ENCODE assay signal across 9 mouse cellular contexts in genomic region chr17:47748791-47749553, GRCm38 (mm10). TPM values are rescaled to one million over a fixed set of nuclear protein-coding genes. Genes with fewer than 3 reads are reported as not detected.
A peak's percentile ranks its signal among the peaks of the same experiment; 100 is the strongest.
DNase-seq lines count a peak whose midpoint lies in the region; ATAC-seq and TF ChIP-seq lines count a peak whose summit lies in the region.
"Had no signal": no experiment of that assay in that cellular context is flagged by ENCODE, and none has a peak within 500 bp of the region (broad histone marks: within the 10 kb centered on the region; RNA-seq: fewer than 3 reads in every experiment).

No protein-coding gene starts in this region.

- H3K36me3 ChIP-seq in limb, embryonic 13.5 days: no peaks in the 10 kb centered on the region
- H3K36me3 ChIP-seq in limb, embryonic 10.5 days: no peaks in the 10 kb centered on the region
- H3K36me3 ChIP-seq in intestine, postnatal 0 days (ENCODE audit: control insufficient read depth, insufficient read depth): no peaks in the 10 kb centered on the region; the same call in 1 of the 2 replicates
- H3K36me3 ChIP-seq in midbrain, embryonic 16.5 days (ENCODE audit: control insufficient read depth, insufficient read depth, low read length): no peaks in the 10 kb centered on the region

- H3K4me1 ChIP-seq in limb, embryonic 13.5 days: peaks cover 9% of the 10 kb centered on the region
- 0 out of 2 replicates have a peak, but pooled peaks cover 3% of the 10 kb centered on the region for H3K4me1 ChIP-seq in limb, embryonic 10.5 days
- H3K4me1 ChIP-seq in intestine, postnatal 0 days (replicated peaks; ENCODE audit: control insufficient read depth, insufficient read depth, low read length): peaks cover 7% of the 10 kb centered on the region; the same call in 1 of the 2 replicates
- no peaks in the 10 kb centered on the region for H3K4me1 ChIP-seq in midbrain, embryonic 16.5 days (ENCODE audit: control insufficient read depth, insufficient read depth, low read length)

- H3K4me2 ChIP-seq in limb, embryonic 13.5 days (replicated peaks): no peak overlapping the region
- peak overlapping the region; percentile 41 for H3K4me2 ChIP-seq in intestine, postnatal 0 days (replicated peaks; ENCODE audit: low read depth)
- H3K4me2 ChIP-seq in midbrain, embryonic 16.5 days (ENCODE audit: low read length): no peak overlapping the region

- no peak overlapping the region for H3K27ac ChIP-seq in limb, embryonic 13.5 days
- no peak overlapping the region for H3K27ac ChIP-seq in limb, embryonic 10.5 days
- H3K27ac ChIP-seq in intestine, postnatal 0 days (ENCODE audit: low read depth, low read length): peak overlapping the region; percentile 70
- H3K27ac ChIP-seq in midbrain, embryonic 16.5 days (ENCODE audit: low read length): no peak overlapping the region

- no peak for DNase-seq in limb, embryonic 10.5 days (ENCODE audit: low spot score)
- DNase-seq in gastrocnemius, adult 8-10 months (ENCODE audit: low spot score in 2 of 2): peak; percentile 81 to 91
- peak; percentile 97 for DNase-seq in skeletal muscle tissue, adult 2 months (ENCODE audit: low read depth, low spot score)
- no peak for DNase-seq in yolk sac, embryonic 10.5 days (ENCODE audit: low spot score)
- DNase-seq in layer of hippocampus, adult 8-10 months (ENCODE audit: low spot score in 2 of 2): no peak

- 0 out of 2 replicates have a peak, but pooled peaks cover 4% of the 10 kb centered on the region for H3K9me3 ChIP-seq in limb, embryonic 13.5 days
- no peaks in the 10 kb centered on the region for H3K9me3 ChIP-seq in limb, embryonic 10.5 days (replicated peaks)
- H3K9me3 ChIP-seq in intestine, postnatal 0 days (ENCODE audit: control insufficient read depth): no peaks in the 10 kb centered on the region
- no peaks in the 10 kb centered on the region for H3K9me3 ChIP-seq in midbrain, embryonic 16.5 days (replicated peaks; ENCODE audit: control insufficient read depth, low read length, poor library complexity, severe bottlenecking)

- H3K9ac ChIP-seq in limb, embryonic 13.5 days: peak overlapping the region; percentile 5; the same call in 1 of the 2 replicates
- no peak overlapping the region for H3K9ac ChIP-seq in intestine, postnatal 0 days (ENCODE audit: low read depth, low read length)
- no peak overlapping the region for H3K9ac ChIP-seq in midbrain, embryonic 16.5 days (ENCODE audit: low read depth, low read length)

- no peak overlapping the region for H3K4me3 ChIP-seq in limb, embryonic 13.5 days
- H3K4me3 ChIP-seq in limb, embryonic 10.5 days: no peak overlapping the region
- H3K4me3 ChIP-seq in intestine, postnatal 0 days (ENCODE audit: low read depth, low read length): no peak overlapping the region
- H3K4me3 ChIP-seq in midbrain, embryonic 16.5 days (ENCODE audit: low read depth, low read length): no peak overlapping the region

- TF ChIP-seq CTCF in intestine, postnatal 0 days (IDR thresholded peaks at IDR 0.05; ENCODE audit: low read depth): no peak

- ATAC-seq in limb, embryonic 13.5 days (ENCODE audit: low FRiP score, low read depth): peak; percentile 61; the same call in 1 of the 2 replicates
- ATAC-seq in intestine, postnatal 0 days: peak; percentile 31
- no peak for ATAC-seq in midbrain, embryonic 16.5 days

- no peaks in the 10 kb centered on the region for H3K27me3 ChIP-seq in limb, embryonic 13.5 days
- H3K27me3 ChIP-seq in limb, embryonic 10.5 days (ENCODE audit: low read depth, poor library complexity, severe bottlenecking): no peaks in the 10 kb centered on the region
- H3K27me3 ChIP-seq in intestine, postnatal 0 days (replicated peaks; ENCODE audit: control insufficient read depth, insufficient read depth, low read length): no peaks in the 10 kb centered on the region
- no peaks in the 10 kb centered on the region for H3K27me3 ChIP-seq in midbrain, embryonic 16.5 days (ENCODE audit: control insufficient read depth, insufficient read depth, low read depth, low read length)

- 56% methylated on average over 14 of the region's 14 CpGs for WGBS in limb, embryonic 13.5 days
- whole genome bisulfite sequencing in limb, embryonic 10.5 days: 75% methylated on average over 14 of the region's 14 CpGs
- WGBS in intestine, postnatal 0 days: 30% methylated on average over 14 of the region's 14 CpGs
- 71% methylated on average over 14 of the region's 14 CpGs for WGBS in midbrain, embryonic 16.5 days

RNA-seq across cellular contexts. Expression of gene Tfeb, which starts 12.1 kb away (rescaled TPM):
- 8.8 and 9.1 TPM in 2 replicates for polyA plus RNA-seq in limb, embryonic 13.5 days (2015; fragmentation: Nextera tagmentation; extraction: Ambion mirVana)
- 1.5 and 2.3 TPM in 2 replicates for polyA plus RNA-seq in limb, embryonic 10.5 days (2016; fragmentation: Nextera tagmentation; extraction: Ambion mirVana)
- 100 to 1,000 TPM; 102 to 107 (median 103) TPM for total RNA-seq in gastrocnemius, adult 8-10 months (2022)
- 30.0 and 34.5 TPM in 2 replicates for polyA plus RNA-seq in intestine, postnatal 0 days (2015; fragmentation: Nextera tagmentation; extraction: Ambion mirVana)
- 2.9 and 3.0 TPM in 2 replicates for polyA plus RNA-seq in midbrain, embryonic 16.5 days (2015; fragmentation: Nextera tagmentation; extraction: Ambion mirVana)
- 10 to 100 TPM; 13.4 to 18.5 (median 17.6) TPM for total RNA-seq in layer of hippocampus, adult 8-10 months (2022)

RNA-seq across cellular contexts. Expression of gene Pgc, which starts 22.3 kb away (rescaled TPM):
- 0.14 and 0.43 TPM in 2 replicates for polyA plus RNA-seq in limb, embryonic 13.5 days (2015; fragmentation: Nextera tagmentation; extraction: Ambion mirVana)
- not detected in 2 replicates for polyA plus RNA-seq in limb, embryonic 10.5 days (2016; fragmentation: Nextera tagmentation; extraction: Ambion mirVana)
- total RNA-seq in gastrocnemius, adult 8-10 months (2022): not detected
- 7.4 and 24.6 TPM in 2 replicates for polyA plus RNA-seq in intestine, postnatal 0 days (2015; fragmentation: Nextera tagmentation; extraction: Ambion mirVana)
- polyA plus RNA-seq in midbrain, embryonic 16.5 days (2015; fragmentation: Nextera tagmentation; extraction: Ambion mirVana): 0.13 TPM in 1 of 2 replicates, not detected in the other
- total RNA-seq in layer of hippocampus, adult 8-10 months (2022): not detected
- polyA plus RNA-seq: neural tube, embryonic 11.5 days had no signal

RNA-seq across cellular contexts. Expression of gene Prickle4, which starts 54.4 kb away (rescaled TPM):
- polyA plus RNA-seq in limb, embryonic 13.5 days (2015; fragmentation: Nextera tagmentation; extraction: Ambion mirVana): 0.42 and 0.91 TPM in 2 replicates
- 0.56 and 0.76 TPM in 2 replicates for polyA plus RNA-seq in limb, embryonic 10.5 days (2016; fragmentation: Nextera tagmentation; extraction: Ambion mirVana)
- total RNA-seq in gastrocnemius, adult 8-10 months (2022): 1 to 10 TPM in 3 of 4 experiments, under 1 TPM in 1; 0.56 to 3.3 (median 2.3) TPM
- polyA plus RNA-seq in intestine, postnatal 0 days (2015; fragmentation: Nextera tagmentation; extraction: Ambion mirVana): 0.33 and 0.64 TPM in 2 replicates
- 0.77 and 2.4 TPM in 2 replicates for polyA plus RNA-seq in midbrain, embryonic 16.5 days (2015; fragmentation: Nextera tagmentation; extraction: Ambion mirVana)
- 1 to 10 TPM; 2.9 to 3.7 (median 3.2) TPM for total RNA-seq in layer of hippocampus, adult 8-10 months (2022)

RNA-seq across cellular contexts. Expression of gene Gm21981, which starts 54.7 kb away (rescaled TPM):
- polyA plus RNA-seq in limb, embryonic 13.5 days (2015; fragmentation: Nextera tagmentation; extraction: Ambion mirVana): 0.37 and 0.52 TPM in 2 replicates
- polyA plus RNA-seq in limb, embryonic 10.5 days (2016; fragmentation: Nextera tagmentation; extraction: Ambion mirVana): 0.23 TPM in 1 of 2 replicates, not detected in the other
- total RNA-seq in gastrocnemius, adult 8-10 months (2022): under 1 TPM in 2 of 4 experiments, not detected in 2; 0.17 to 0.39 TPM
- polyA plus RNA-seq in intestine, postnatal 0 days (2015; fragmentation: Nextera tagmentation; extraction: Ambion mirVana): 0.12 TPM in 1 of 2 replicates, not detected in the other
- polyA plus RNA-seq in midbrain, embryonic 16.5 days (2015; fragmentation: Nextera tagmentation; extraction: Ambion mirVana): 0.88 and 0.92 TPM in 2 replicates
- total RNA-seq in layer of hippocampus, adult 8-10 months (2022): 1 to 10 TPM; 3.3 to 4.3 (median 3.6) TPM

Comparison
In these comparisons a context has a peak if more than half of its experiments do, and no peak if none do; other contexts are left out.
1. DNase-seq: peak in gastrocnemius, adult 8-10 months (2 of 2) and skeletal muscle tissue, adult 2 months (single experiment); none in limb, embryonic 10.5 days (single experiment), yolk sac, embryonic 10.5 days (single experiment) and layer of hippocampus, adult 8-10 months (0 of 2).